Mouse (Mus musculus) MEL (cell line): ENCODE measurements around the gene Dnah14. TPM values are rescaled to one million over a fixed set of nuclear protein-coding genes. Genes with fewer than 3 reads are reported as not detected.

ENCODE experiments used
- DNase-seq: peaks from one replicate; pipeline ENCODE4 v3.0.0; 2011; ENCODE audit warnings: low read depth, low spot score
- H3K27ac ChIP-seq: 2 replicates; pipeline ENCODE4 v1.5.1; 2012; ENCODE audit warnings: low read depth, mild to moderate bottlenecking, control low read depth, low read length, moderate library complexity; ENCODE audit not compliant: control insufficient read depth
- H3K27me3 ChIP-seq, 2 experiments: fragments of 150-350 bp in 1 of 2; sonication (generic) in 1 of 2; 2 replicates each; pipeline ENCODE4 v1.6.1; 2012; ENCODE audit warnings: low read length in 2 of 2, mild to moderate bottlenecking in 2 of 2, improper control_type of control experiment in 1 of 2, moderate library complexity in 1 of 2; ENCODE audit not compliant: insufficient read depth in 2 of 2, control insufficient read depth in 1 of 2
- H3K36me3 ChIP-seq, 2 experiments: 2 replicates each; pipeline ENCODE4 v1.6.1; 2012 to 2014; ENCODE audit warnings: low read length in 2 of 2, improper control_type of control experiment in 1 of 2, inconsistent platforms in 1 of 2, mild to moderate bottlenecking in 1 of 2; ENCODE audit not compliant: insufficient read depth in 2 of 2, control insufficient read depth in 1 of 2
- H3K4me1 ChIP-seq, 2 experiments: fragments of 150-350 bp in 1 of 2; sonication (generic) in 1 of 2; 2 replicates each; pipeline ENCODE4 v1.6.1; 2012; ENCODE audit warnings: low read length in 2 of 2, improper control_type of control experiment in 1 of 2, mild to moderate bottlenecking in 1 of 2; ENCODE audit not compliant: insufficient read depth in 2 of 2, control insufficient read depth in 1 of 2
- H3K4me3 ChIP-seq, 2 experiments: fragments of 150-350 bp in 1 of 2; sonication (generic) in 1 of 2; 2 replicates each; pipeline ENCODE4 v1.5.1; 2012; ENCODE audit warnings: low read depth in 2 of 2, low read length in 2 of 2, mild to moderate bottlenecking in 2 of 2, moderate library complexity in 2 of 2, control low read depth in 1 of 2, improper control_type of control experiment in 1 of 2; ENCODE audit not compliant: control insufficient read depth in 1 of 2, insufficient read depth in 1 of 2
- H3K79me2 ChIP-seq: 2 replicates; pipeline ENCODE4 v1.6.1; 2012; ENCODE audit warnings: mild to moderate bottlenecking, low read length, moderate library complexity; ENCODE audit not compliant: control insufficient read depth, poor library complexity, insufficient read depth
- H3K9ac ChIP-seq: 2 replicates; pipeline ENCODE4 v1.6.1; 2012; ENCODE audit warnings: low read depth, mild to moderate bottlenecking, control low read depth, low read length, moderate library complexity; ENCODE audit not compliant: control insufficient read depth, poor library complexity, severe bottlenecking
- H3K9me3 ChIP-seq: fragments of 150-350 bp; sonication (generic); replicated peaks from 2 replicates; pipeline ENCODE4 v1.6.1; 2012; ENCODE audit warnings: mild to moderate bottlenecking, low read length, improper control_type of control experiment, moderate library complexity; ENCODE audit not compliant: insufficient read depth
- BHLHE40 ChIP-seq: IDR thresholded peaks from 2 replicates; pipeline ENCODE4 v1.6.1; 2012; ENCODE audit warnings: low read depth, mild to moderate bottlenecking, inconsistent platforms, low read length, improper control_type of control experiment, borderline replicate concordance
- CHD1 ChIP-seq: IDR thresholded peaks from 2 replicates; pipeline ENCODE4 v1.6.1; 2012; ENCODE audit warnings: low read depth, mild to moderate bottlenecking, inconsistent platforms, low read length, improper control_type of control experiment
- CHD2 ChIP-seq: IDR thresholded peaks from 2 replicates; pipeline ENCODE4 v1.6.1; 2011; ENCODE audit warnings: low read length, improper control_type of control experiment
- E2F4 ChIP-seq: IDR thresholded peaks from 2 replicates; pipeline ENCODE4 v1.6.1; 2011; ENCODE audit warnings: low read depth, low read length, improper control_type of control experiment, borderline replicate concordance
- GABPA ChIP-seq: IDR thresholded peaks from 2 replicates; pipeline ENCODE4 v1.6.1; 2012; ENCODE audit warnings: low read depth, mild to moderate bottlenecking, inconsistent platforms, low read length, improper control_type of control experiment, moderate library complexity
- GATA1 ChIP-seq: IDR thresholded peaks from 2 replicates; pipeline ENCODE4 v1.6.1; 2011; ENCODE audit warnings: low read depth, low read length, improper control_type of control experiment
- HCFC1 ChIP-seq: IDR thresholded peaks from 2 replicates; pipeline ENCODE4 v1.6.1; 2012; ENCODE audit warnings: low read depth, mild to moderate bottlenecking, inconsistent platforms, low read length, improper control_type of control experiment, moderate library complexity
- KAT2A ChIP-seq: conservative IDR thresholded peaks from 2 replicates; pipeline ENCODE4 v1.6.1; 2012; ENCODE audit warnings: low read depth, low read length, improper control_type of control experiment, inconsistent platforms
- MAFK ChIP-seq: IDR thresholded peaks from 2 replicates; pipeline ENCODE4 v1.6.1; 2011; ENCODE audit warnings: low read depth, mild to moderate bottlenecking, low read length, improper control_type of control experiment, borderline replicate concordance
- MXI1 ChIP-seq: IDR thresholded peaks from 2 replicates; pipeline ENCODE4 v1.6.1; 2011; ENCODE audit warnings: mild to moderate bottlenecking, low read depth, low read length, improper control_type of control experiment
- MYB ChIP-seq: IDR thresholded peaks from 2 replicates; pipeline ENCODE4 v1.6.1; 2011; ENCODE audit warnings: mild to moderate bottlenecking, low read depth, low read length, improper control_type of control experiment
- MYC ChIP-seq: IDR thresholded peaks from 2 replicates; pipeline ENCODE4 v1.6.1; 2011; ENCODE audit warnings: low read depth, mild to moderate bottlenecking, low read length, improper control_type of control experiment, moderate library complexity
- NRF1 ChIP-seq: IDR thresholded peaks from 2 replicates; pipeline ENCODE4 v1.6.1; 2014; ENCODE audit warnings: low read depth, mild to moderate bottlenecking, inconsistent platforms, low read length, improper control_type of control experiment, moderate library complexity; ENCODE audit not compliant: poor library complexity, insufficient read depth, severe bottlenecking
- POLR2A ChIP-seq, 2 experiments: IDR thresholded peaks; 2 replicates each; pipeline ENCODE4 v1.6.1; 2011 to 2012; ENCODE audit warnings: low read length in 2 of 2, mild to moderate bottlenecking in 2 of 2, control low read depth in 1 of 2, improper control_type of control experiment in 1 of 2, low read depth in 1 of 2, moderate library complexity in 1 of 2; ENCODE audit not compliant: control insufficient read depth in 1 of 2, insufficient read depth in 1 of 2, poor library complexity in 1 of 2
- POLR2AphosphoS2 ChIP-seq: IDR thresholded peaks from 2 replicates; pipeline ENCODE4 v1.6.1; 2011; ENCODE audit warnings: low read length, improper control_type of control experiment
- POLR2AphosphoS5 ChIP-seq: IDR thresholded peaks from 2 replicates; pipeline ENCODE4 v1.6.1; 2012; ENCODE audit warnings: low read depth, borderline replicate concordance, mild to moderate bottlenecking, inconsistent platforms, low read length, moderate library complexity, mixed read lengths
- RAD21 ChIP-seq: IDR thresholded peaks from 2 replicates; pipeline ENCODE4 v1.6.1; 2011; ENCODE audit warnings: mild to moderate bottlenecking, low read depth, low read length, improper control_type of control experiment
- RCOR1 ChIP-seq: IDR thresholded peaks from 2 replicates; pipeline ENCODE4 v1.6.1; 2012; ENCODE audit warnings: low read depth, mild to moderate bottlenecking, inconsistent platforms, low read length, improper control_type of control experiment
- SIN3A ChIP-seq: IDR thresholded peaks from 2 replicates; pipeline ENCODE4 v1.6.1; 2012; ENCODE audit warnings: low read length, improper control_type of control experiment, inconsistent platforms
- SMC3 ChIP-seq: IDR thresholded peaks from 2 replicates; pipeline ENCODE4 v1.6.1; 2011; ENCODE audit warnings: low read depth, low read length, improper control_type of control experiment
- TAL1 ChIP-seq: IDR thresholded peaks from 2 replicates; pipeline ENCODE4 v1.6.1; 2012; ENCODE audit warnings: mild to moderate bottlenecking, inconsistent platforms, low read length, moderate library complexity, mixed read lengths
- TCF12 ChIP-seq: IDR thresholded peaks from 2 replicates; pipeline ENCODE4 v1.6.1; 2014; ENCODE audit warnings: low read depth, mild to moderate bottlenecking, inconsistent platforms, low read length, improper control_type of control experiment, moderate library complexity
- USF1 ChIP-seq: IDR thresholded peaks from 2 replicates; pipeline ENCODE4 v1.6.1; 2014; ENCODE audit warnings: low read depth, mild to moderate bottlenecking, inconsistent platforms, low read length, improper control_type of control experiment, moderate library complexity
- ZC3H11A ChIP-seq: IDR thresholded peaks from 2 replicates; pipeline ENCODE4 v1.6.1; 2012; ENCODE audit warnings: low read depth, mild to moderate bottlenecking, inconsistent platforms, low read length, improper control_type of control experiment
- ZKSCAN1 ChIP-seq: IDR thresholded peaks from 2 replicates; pipeline ENCODE4 v1.6.1; 2012; ENCODE audit warnings: low read depth, mild to moderate bottlenecking, inconsistent platforms, low read length, improper control_type of control experiment, moderate library complexity
- ZMIZ1 ChIP-seq: IDR thresholded peaks from 2 replicates; pipeline ENCODE4 v1.6.1; 2012; ENCODE audit warnings: low read depth, mild to moderate bottlenecking, inconsistent platforms, low read length, improper control_type of control experiment, moderate library complexity
- ZNF384 ChIP-seq: IDR thresholded peaks from 2 replicates; pipeline ENCODE4 v1.6.1; 2012; ENCODE audit warnings: low read depth, mild to moderate bottlenecking, inconsistent platforms, low read length, improper control_type of control experiment
- polyA plus RNA-seq, 2 experiments: library from polyadenylated mRNA; stranded (reverse) in 1 of 2; unstranded in 1 of 2; fragments of >175 nt in 1 of 2; fragments of >200 nt in 1 of 2; gene quantifications; 2 replicates each; pipeline versions ENCODE4 v1.2.1 to v1.2.4; 2012; ENCODE audit warnings: low replicate concordance in 2 of 2, low read depth in 1 of 2; ENCODE audit not compliant: insufficient read length in 2 of 2, insufficient read depth in 1 of 2, missing spikeins in 1 of 2
- total RNA-seq: library from RNA; depleted of rRNA; stranded (reverse); fragments of 300-350 nt; gene quantifications from 2 replicates; pipeline ENCODE4 v1.2.3, GENCODE M21; 2012

Dnah14 gene
- total and polyA plus RNA-seq, 3 experiments = 0.77 to 1.2 TPM; not detected in 1

- DNase-seq = no peak
- TF ChIP-seq ZMIZ1 = no peak
- TF ChIP-seq RAD21 = no peak
- TF ChIP-seq NRF1 = no peak
- TF ChIP-seq ZNF384 = no peak
- TF ChIP-seq ZC3H11A = no peak
- no peak for TF ChIP-seq BHLHE40
- TF ChIP-seq SMC3 = no peak
- no peak for TF ChIP-seq GABPA
- TF ChIP-seq ZKSCAN1 = no peak
- TF ChIP-seq CHD2 = no peak
- no peak for TF ChIP-seq CHD1
- TF ChIP-seq POLR2AphosphoS5 = no peak
- TF ChIP-seq SIN3A = no peak
- no peak for TF ChIP-seq TAL1
- TF ChIP-seq MYB = no peak
- TF ChIP-seq KAT2A = no peak
- TF ChIP-seq USF1 = no peak
- no peak for TF ChIP-seq GATA1
- no peak for TF ChIP-seq RCOR1
- no peak for TF ChIP-seq MYC
- TF ChIP-seq, all 39 proteins: peak for 0
- H3K27ac ChIP-seq = no peak overlapping the region
- H3K79me2 ChIP-seq = peaks cover 6% of the 10 kb centered on the region
- peaks cover 0 to 22% of the 10 kb centered on the region in 2 experiments; a peak in 2 of 4 replicates for H3K36me3 ChIP-seq
- H3K4me3 ChIP-seq = no peak overlapping the region
- H3K9me3 ChIP-seq = no peaks in the 10 kb centered on the region
- H3K27me3 ChIP-seq = no peaks in the 10 kb centered on the region
- H3K4me1 ChIP-seq = no peaks in the 10 kb centered on the region
- no peak overlapping the region for H3K9ac ChIP-seq
Measured at GRCm38 (mm10) chr1:181833143-181833542, 256.8 kb downstream of the Dnah14 start.

GRCm38 (mm10) chr1:181838111-181838510, 261.8 kb downstream of the Dnah14 start:
- Histone ChIP-seq H3K27ac (no peak overlapping the region), H3K9me3 (no peaks in the 10 kb centered on the region), H3K27me3 (no peaks in the 10 kb centered on the region), H3K4me3 (no peak overlapping the region), H3K4me1 (peaks cover 11 to 18% of the 10 kb centered on the region in 2 experiments), H3K9ac (no peak overlapping the region), H3K36me3 (peaks cover 20 to 23% of the 10 kb centered on the region in 2 experiments), H3K79me2 (peaks cover 39% of the 10 kb centered on the region)
- no peak for DNase-seq
- TF ChIP-seq SMC3 (no peak), HCFC1 (no peak), POLR2A (IDR thresholded peaks at IDR 0.05; ENCODE audit: control insufficient read depth in 1 of 2, insufficient read depth in 1 of 2, low read depth in 1 of 2, low read length in 2 of 2, poor library complexity in 1 of 2) (no peak), POLR2AphosphoS2 (no peak), SIN3A (no peak), POLR2AphosphoS5 (no peak), NRF1 (no peak), MXI1 (no peak), MYC (no peak), TCF12 (no peak), MAFK (no peak), E2F4 (no peak)
